Mouse (Mus musculus): ENCODE results near the gene Acadvl. TPM values are rescaled to one million over a fixed set of nuclear protein-coding genes. Genes with fewer than 3 reads are reported as not detected.
A peak's percentile ranks its signal among the peaks of the same experiment; 100 is the strongest.

Gene Acadvl
- total and polyA plus RNA-seq, 2 experiments from 2014 or later: 42.7 to 62.1 TPM

DNA sequence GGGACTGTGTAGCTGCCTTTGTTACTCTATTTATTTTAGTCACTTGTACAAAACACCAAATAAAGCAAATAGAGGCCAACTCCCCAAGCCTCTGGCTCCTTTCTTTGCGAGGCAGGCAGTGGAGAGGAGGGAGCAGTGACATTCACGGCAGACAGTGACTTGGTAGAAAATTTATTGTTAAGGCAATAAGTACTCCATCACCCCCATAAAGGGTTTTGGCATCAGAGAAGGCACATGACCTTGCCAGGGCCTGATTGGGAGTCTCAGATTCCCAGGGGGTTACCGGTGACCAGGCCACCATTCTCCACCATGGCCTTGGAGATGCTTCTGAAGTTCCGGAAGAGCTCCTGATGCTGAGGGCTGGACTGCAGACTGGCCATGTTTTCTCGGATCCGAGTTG is 5.2 kb downstream of the Acadvl start:
- no peak for DNase-seq (ENCODE audit: low spot score)
- ATAC-seq (ENCODE audit: low FRiP score): no peak
- Histone ChIP-seq H3K36me3 (ENCODE audit: insufficient read depth, low read length) (peaks cover 82% of the 10 kb centered on the region), H3K9ac (replicated peaks; ENCODE audit: low read length, poor library complexity, severe bottlenecking) (no peak overlapping the region), H3K4me2 (ENCODE audit: low read depth, low read length, poor library complexity, severe bottlenecking) (no peak overlapping the region), H3K27ac (ENCODE audit: low read depth, low read length) (no peak overlapping the region), H3K4me3 (ENCODE audit: low read depth, low read length) (no peak overlapping the region), H3K9me3 (ENCODE audit: low read length) (no peaks in the 10 kb centered on the region), H3K27me3 (ENCODE audit: insufficient read depth, low read length) (no peaks in the 10 kb centered on the region), H3K4me1 (ENCODE audit: insufficient read depth, low read length) (peaks cover 5% of the 10 kb centered on the region; the same call in 1 of the 2 replicates)
- 92% methylated on average over 6 of the region's 6 CpGs for WGBS
- TF ChIP-seq CTCF (IDR thresholded peaks at IDR 0.05): no peak

DNA sequence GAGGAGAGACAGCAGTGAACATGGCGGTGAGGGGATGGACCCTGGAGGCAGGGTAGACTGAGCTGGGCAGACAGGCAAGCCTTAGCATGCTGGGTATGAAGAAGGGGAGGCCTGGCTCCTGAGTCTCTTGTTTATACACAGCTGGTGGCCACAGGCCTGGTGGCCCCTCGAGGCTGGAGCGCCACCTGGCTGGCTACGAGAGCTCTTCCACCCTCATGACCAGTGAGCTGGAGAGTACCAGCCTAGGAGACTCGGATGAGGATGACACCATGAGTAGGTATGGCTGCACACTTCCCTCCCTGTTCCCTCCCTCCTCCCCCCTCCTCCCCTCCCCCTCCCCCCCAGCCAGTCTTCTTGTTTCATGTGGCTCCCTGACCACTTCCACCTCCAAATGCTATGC is 9.7 kb downstream of the Acadvl start:
- TF ChIP-seq CTCF (IDR thresholded peaks at IDR 0.05): peak; percentile 55
- DNase-seq (ENCODE audit: low spot score) (peak; percentile 27), ATAC-seq (ENCODE audit: low FRiP score) (no peak)
- WGBS: 50% methylated on average over 5 of the region's 5 CpGs
- Histone ChIP-seq H3K4me2 (ENCODE audit: low read depth, low read length, poor library complexity, severe bottlenecking) (no peak overlapping the region), H3K27ac (ENCODE audit: low read depth, low read length) (no peak overlapping the region), H3K27me3 (ENCODE audit: insufficient read depth, low read length) (no peaks in the 10 kb centered on the region), H3K9ac (replicated peaks; ENCODE audit: low read length, poor library complexity, severe bottlenecking) (no peak overlapping the region), H3K4me1 (ENCODE audit: insufficient read depth, low read length) (peaks cover 15% of the 10 kb centered on the region), H3K9me3 (ENCODE audit: low read length) (no peaks in the 10 kb centered on the region), H3K4me3 (ENCODE audit: low read depth, low read length) (no peak overlapping the region), H3K36me3 (ENCODE audit: insufficient read depth, low read length) (peaks cover 55% of the 10 kb centered on the region)

DNA sequence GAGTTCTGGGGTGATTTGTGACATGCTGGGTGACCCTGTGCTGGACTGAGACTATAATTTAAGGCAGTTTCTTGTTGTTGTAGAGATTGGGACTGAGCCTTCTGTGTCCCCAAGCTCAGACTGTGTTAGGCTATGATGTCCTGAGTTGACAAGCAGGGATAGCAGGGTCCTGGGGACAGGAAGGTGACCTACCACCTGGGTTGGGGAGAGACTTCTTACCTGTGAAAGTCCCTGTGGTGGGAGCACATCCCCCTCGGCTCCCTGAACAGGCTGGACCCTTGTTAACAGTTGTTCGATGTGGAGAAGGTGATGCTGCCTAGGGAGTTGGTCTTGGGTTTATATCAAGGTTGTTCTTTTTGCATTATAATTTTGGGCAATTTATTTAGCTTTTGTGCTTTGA is 12.7 kb downstream of the Acadvl start:
- Histone ChIP-seq H3K36me3 (ENCODE audit: insufficient read depth, low read length) (peaks cover 34% of the 10 kb centered on the region), H3K27ac (ENCODE audit: low read depth, low read length) (no peak overlapping the region), H3K4me2 (ENCODE audit: low read depth, low read length, poor library complexity, severe bottlenecking) (peak overlapping the region; percentile 89), H3K9ac (replicated peaks; ENCODE audit: low read length, poor library complexity, severe bottlenecking) (0 out of 2 replicates have a peak overlapping the region, but pooled peaks have one; percentile 19), H3K9me3 (ENCODE audit: low read length) (no peaks in the 10 kb centered on the region), H3K27me3 (ENCODE audit: insufficient read depth, low read length) (no peaks in the 10 kb centered on the region), H3K4me1 (ENCODE audit: insufficient read depth, low read length) (peaks cover 17% of the 10 kb centered on the region), H3K4me3 (ENCODE audit: low read depth, low read length) (peak overlapping the region; percentile 81; the same call in 1 of the 2 replicates)
- ATAC-seq (ENCODE audit: low FRiP score) (no peak), DNase-seq (ENCODE audit: low spot score) (no peak)
- no peak for TF ChIP-seq CTCF (IDR thresholded peaks at IDR 0.05)
- 91% methylated on average over 2 of the region's 2 CpGs for WGBS

DNA sequence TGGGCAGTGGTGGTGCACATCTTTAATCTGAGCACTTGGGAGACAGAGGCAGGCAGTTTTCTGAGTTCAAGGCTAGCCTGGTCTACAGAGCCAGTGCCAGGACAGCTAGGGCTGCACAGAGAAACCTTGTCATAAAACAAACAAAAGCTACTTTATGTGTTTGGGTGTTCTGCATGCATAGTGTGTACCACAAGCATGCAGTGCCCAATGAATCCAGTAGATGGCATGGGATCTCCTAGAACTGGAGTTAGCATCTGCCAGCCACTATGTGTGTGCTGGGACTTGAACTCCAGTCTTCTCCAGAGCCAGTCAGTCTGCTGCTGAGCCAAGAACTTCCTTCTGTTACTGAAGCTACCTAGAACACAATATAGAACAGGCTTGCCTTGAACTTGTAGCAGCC is 13.3 kb downstream of the Acadvl start:
- no peak overlapping the region for H3K9ac ChIP-seq (replicated peaks; ENCODE audit: low read length, poor library complexity, severe bottlenecking)
- peaks cover 17% of the 10 kb centered on the region for H3K4me1 ChIP-seq (ENCODE audit: insufficient read depth, low read length)
- no peaks in the 10 kb centered on the region for H3K27me3 ChIP-seq (ENCODE audit: insufficient read depth, low read length)
- H3K27ac ChIP-seq (ENCODE audit: low read depth, low read length): no peak overlapping the region
- H3K4me2 ChIP-seq (ENCODE audit: low read depth, low read length, poor library complexity, severe bottlenecking): peak overlapping the region; percentile 89
- DNase-seq (ENCODE audit: low spot score) (peak; percentile 72), ATAC-seq (ENCODE audit: low FRiP score) (no peak)
- H3K9me3 ChIP-seq (ENCODE audit: low read length): no peaks in the 10 kb centered on the region
- H3K4me3 ChIP-seq (ENCODE audit: low read depth, low read length): peak overlapping the region; percentile 81
- TF ChIP-seq CTCF (IDR thresholded peaks at IDR 0.05): peak; percentile 75
- peaks cover 28% of the 10 kb centered on the region for H3K36me3 ChIP-seq (ENCODE audit: insufficient read depth, low read length)

DNA sequence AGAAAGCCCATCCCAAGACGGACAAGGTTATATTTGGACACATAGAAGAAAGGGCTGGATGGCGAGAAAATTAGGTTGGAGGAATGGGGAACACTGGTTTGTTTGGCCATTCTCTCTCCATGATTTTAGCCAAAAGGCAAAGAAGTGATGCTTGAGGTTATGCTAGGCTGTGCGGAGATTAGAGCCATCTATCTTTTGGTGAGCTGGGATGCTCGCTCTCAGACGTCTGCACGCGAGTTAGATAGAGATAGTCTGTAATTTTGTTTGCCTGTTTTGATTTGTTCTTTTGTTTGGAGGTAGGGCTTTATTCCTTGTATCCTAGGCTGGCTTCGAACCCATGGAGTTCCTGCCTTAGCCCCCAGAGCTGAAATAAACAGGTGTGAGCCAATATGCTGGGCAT is 14.1 kb downstream of the Acadvl start:
- peak overlapping the region; percentile 93 for H3K27ac ChIP-seq (ENCODE audit: low read depth, low read length)
- no peak for DNase-seq (ENCODE audit: low spot score)
- peak overlapping the region; percentile 83 for H3K9ac ChIP-seq (replicated peaks; ENCODE audit: low read length, poor library complexity, severe bottlenecking)
- 13% methylated on average over 8 of the region's 8 CpGs for WGBS
- H3K4me3 ChIP-seq (ENCODE audit: low read depth, low read length): peak overlapping the region; percentile 81
- H3K9me3 ChIP-seq (ENCODE audit: low read length): no peaks in the 10 kb centered on the region
- no peaks in the 10 kb centered on the region for H3K27me3 ChIP-seq (ENCODE audit: insufficient read depth, low read length)
- peak overlapping the region; percentile 89 for H3K4me2 ChIP-seq (ENCODE audit: low read depth, low read length, poor library complexity, severe bottlenecking)
- H3K4me1 ChIP-seq (ENCODE audit: insufficient read depth, low read length): peaks cover 17% of the 10 kb centered on the region
- no peak for TF ChIP-seq CTCF (IDR thresholded peaks at IDR 0.05)
- ATAC-seq (ENCODE audit: low FRiP score): no peak
- H3K36me3 ChIP-seq (ENCODE audit: insufficient read depth, low read length): peaks cover 23% of the 10 kb centered on the region

DNA sequence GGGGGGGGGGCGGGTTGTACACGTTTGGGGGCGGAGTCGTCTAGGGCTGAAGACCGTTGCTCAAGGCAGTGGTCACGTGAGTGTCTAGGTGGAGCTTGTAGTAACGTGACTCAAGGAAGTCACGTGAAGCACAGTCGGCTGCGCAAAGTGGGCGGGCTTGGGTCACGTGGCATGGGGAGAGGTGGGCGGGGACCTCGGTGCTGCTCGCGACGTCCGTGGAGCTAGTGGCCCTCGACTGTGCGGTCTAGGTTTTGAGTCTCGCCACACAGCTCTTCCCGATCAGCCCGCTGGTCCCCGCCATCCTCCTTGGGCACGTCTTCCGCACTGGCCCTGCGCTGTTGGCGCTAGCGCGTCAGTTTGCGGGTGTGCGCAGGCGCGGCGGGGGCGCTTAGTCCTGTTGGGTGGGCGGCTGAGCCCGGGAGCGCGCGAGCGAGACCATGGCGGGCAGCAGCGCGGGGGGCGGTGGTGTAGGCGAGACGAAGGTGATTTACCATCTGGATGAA is 14.8 kb downstream of the Acadvl start, which contains the start of gene Dvl2:
Gene Dvl2 (plus strand): TSS at position 200 of the 503 bp plus-strand sequence.
- H3K27ac ChIP-seq (ENCODE audit: low read depth, low read length): peak within 1 kb of the TSS; percentile 93
- H3K4me2 ChIP-seq (ENCODE audit: low read depth, low read length, poor library complexity, severe bottlenecking): peak within 1 kb of the TSS; percentile 89
- peak within 1 kb of the TSS; percentile 83 for H3K9ac ChIP-seq (replicated peaks; ENCODE audit: low read length, poor library complexity, severe bottlenecking)
- H3K9me3 ChIP-seq (ENCODE audit: low read length): no peaks in the 10 kb centered on the region
- ATAC-seq (ENCODE audit: low FRiP score) (peak; percentile 74), DNase-seq (ENCODE audit: low spot score) (peak; percentile 98)
- TF ChIP-seq CTCF (IDR thresholded peaks at IDR 0.05): no peak
- under 1% methylated on average over 46 of the region's 48 CpGs for WGBS
- H3K36me3 ChIP-seq (ENCODE audit: insufficient read depth, low read length): peaks cover 17% of the 10 kb centered on the region; the same call in 1 of the 2 replicates
- H3K4me1 ChIP-seq (ENCODE audit: insufficient read depth, low read length): peaks cover 17% of the 10 kb centered on the region
- H3K27me3 ChIP-seq (ENCODE audit: insufficient read depth, low read length): no peaks in the 10 kb centered on the region
- H3K4me3 ChIP-seq (ENCODE audit: low read depth, low read length): peak within 1 kb of the TSS; percentile 81
